Mouse (Mus musculus) cerebellum, adult 8-10 months (tissue): ENCODE results near the gene Tagln3.

Experiments used
- DNase-seq: peaks from one replicate; pipeline ENCODE4 v3.0.0; 2022

Tagln3 gene

DNA sequence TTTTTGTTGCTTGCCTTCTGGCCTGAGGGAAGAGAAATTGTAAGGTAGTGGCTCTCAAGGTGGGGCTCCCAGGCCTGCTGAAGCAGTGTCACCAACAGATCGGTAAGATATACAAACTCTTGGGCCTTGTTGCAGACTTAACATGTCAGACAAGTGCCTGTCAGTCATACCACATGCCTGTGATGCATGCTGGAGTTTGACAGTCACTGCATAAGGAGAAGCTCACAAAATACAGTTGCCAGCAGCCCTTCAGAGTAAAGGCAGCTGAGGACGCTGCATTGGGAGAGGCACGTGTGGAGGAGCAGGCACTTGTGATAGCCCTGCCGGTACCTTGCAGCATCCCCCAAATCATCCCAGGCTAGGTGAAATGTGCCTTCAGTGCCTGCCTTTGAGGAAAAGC is 6.1 kb downstream of the Tagln3 start:
- no peak for DNase-seq

- DNase-seq = no peak
These were observed 9.8 kb downstream of the Tagln3 start for GRCm38 (mm10) chr16:45714489-45715150.

DNA sequence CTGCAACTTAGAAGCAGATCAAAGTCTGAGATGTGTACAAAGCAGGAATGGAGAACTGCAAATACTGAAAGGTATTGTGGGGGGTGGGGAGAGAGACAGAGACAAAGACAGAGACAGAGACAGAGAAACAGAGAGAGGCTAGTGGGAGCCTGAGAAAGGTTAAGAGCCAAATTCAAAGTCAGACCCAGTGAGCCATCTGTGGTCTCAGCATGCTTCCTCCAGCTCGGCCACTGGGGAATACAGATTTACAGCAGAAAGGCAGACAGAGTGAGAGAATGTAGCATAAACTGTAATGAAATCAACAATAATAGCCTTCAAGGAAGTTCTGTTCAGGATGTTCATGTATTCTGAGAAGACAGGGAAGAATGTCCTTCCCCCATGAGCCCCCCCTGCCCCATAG is 10.5 kb downstream of the Tagln3 start:
- DNase-seq = no peak

DNA sequence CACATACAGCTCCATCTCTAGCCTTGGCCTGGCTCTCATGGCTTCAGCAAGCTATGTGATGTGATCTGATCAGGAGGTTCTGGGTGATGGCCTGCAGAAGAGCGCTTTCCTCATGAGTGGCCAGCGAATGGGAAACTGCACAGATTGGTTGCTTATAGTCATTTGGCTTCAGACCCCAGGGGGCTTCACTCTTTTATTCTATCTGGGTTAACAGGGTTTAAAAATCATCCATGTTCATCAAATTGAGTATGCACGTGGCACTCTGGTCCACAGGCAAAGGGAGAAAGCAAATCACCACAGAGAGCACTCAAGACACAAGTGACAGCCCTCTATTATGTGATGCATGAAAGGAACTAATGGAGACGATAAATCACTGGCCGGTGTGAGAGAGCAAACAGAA is 11.1 kb downstream of the Tagln3 start:
- no peak for DNase-seq

DNA sequence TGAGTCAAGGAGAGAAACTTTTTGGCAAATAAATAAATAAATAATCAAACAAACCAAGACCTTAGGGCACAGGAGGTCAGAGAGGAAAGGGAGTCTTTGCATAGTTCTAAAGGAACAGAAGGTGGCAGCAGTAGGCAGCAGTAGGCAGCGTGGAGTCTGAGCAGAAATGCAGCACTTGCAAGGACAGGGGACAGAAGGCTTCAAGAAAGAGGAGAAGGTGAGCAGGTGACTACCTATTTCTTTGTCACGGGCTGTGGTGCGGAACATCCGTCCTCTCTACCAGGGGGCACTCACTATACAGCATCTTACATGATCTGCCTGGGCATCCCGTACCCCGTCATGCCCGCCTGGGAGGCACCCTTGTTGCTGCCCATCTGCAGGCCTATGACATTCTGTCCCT is 13.1 kb downstream of the Tagln3 start:
- no peak for DNase-seq

DNA sequence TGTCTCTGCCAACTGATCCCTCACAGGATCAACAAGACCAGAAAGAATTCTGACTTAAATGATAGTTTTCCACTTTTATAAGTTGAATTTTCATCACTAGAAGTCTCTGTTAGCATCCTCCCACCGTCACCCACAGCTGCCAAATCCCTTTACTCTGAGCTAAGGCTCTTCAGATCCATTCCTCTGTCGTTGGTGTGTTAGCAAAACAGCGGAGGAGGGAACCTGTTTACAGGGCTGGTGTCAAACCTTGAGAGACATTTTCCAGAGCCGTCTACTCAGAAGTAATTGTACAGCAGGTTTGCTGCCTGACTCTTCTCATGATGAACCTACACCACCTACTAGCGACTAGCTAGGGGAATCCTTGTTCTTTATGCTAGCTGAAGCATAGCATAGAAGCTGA is 25.1 kb downstream of the Tagln3 start:
- DNase-seq = no peak

- DNase-seq = no peak
These were observed 26.4 kb downstream of the Tagln3 start for GRCm38 (mm10) chr16:45697996-45698395.

DNA sequence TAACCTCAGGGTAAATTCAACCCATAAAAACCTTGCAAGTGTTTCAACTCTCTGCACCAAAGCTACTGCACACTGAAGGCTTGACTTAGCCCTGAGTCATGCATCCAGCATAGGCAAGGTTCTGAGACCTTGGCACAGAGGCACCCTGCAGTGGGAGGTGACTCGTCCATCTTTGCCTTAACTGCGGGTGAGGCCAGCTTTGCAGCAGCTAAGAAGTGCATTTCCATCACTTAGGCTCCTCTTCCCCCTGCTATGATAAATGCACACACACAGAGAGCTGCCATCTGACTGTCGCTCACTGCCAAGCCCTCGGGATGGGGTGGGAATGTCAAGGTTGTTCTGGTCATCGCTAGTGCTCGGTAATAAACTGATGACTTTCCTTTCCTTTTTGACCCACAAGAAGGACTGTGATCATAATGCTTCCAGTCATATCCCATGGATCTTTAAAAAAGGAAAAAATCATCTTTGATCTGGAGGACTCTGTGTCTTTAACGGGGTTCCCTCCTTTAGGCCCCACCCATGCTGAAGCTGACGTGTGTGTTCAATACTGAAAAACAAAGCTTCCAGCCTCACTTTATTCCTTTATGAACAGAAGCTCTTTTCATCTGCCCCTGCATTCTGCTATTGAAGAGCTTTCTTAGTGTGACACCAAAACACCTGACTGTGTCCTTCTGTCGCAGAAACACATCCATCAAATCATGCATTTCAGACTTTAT is 28.8 kb downstream of the Tagln3 start:
- DNase-seq = peak; percentile 42

- no peak for DNase-seq
These were observed 30.9 kb downstream of the Tagln3 start, which contains the start of gene Tmprss7 for GRCm38 (mm10) chr16:45693558-45693957. Gene Tmprss7, minus strand, starts transcription at chr16:45693658.

GRCm38 (mm10) chr16:45692851-45693250 is 31.6 kb downstream of the Tagln3 start:
- DNase-seq = no peak

GRCm38 (mm10) chr16:45690178-45690577 is 34.2 kb downstream of the Tagln3 start:
- DNase-seq = no peak

DNA sequence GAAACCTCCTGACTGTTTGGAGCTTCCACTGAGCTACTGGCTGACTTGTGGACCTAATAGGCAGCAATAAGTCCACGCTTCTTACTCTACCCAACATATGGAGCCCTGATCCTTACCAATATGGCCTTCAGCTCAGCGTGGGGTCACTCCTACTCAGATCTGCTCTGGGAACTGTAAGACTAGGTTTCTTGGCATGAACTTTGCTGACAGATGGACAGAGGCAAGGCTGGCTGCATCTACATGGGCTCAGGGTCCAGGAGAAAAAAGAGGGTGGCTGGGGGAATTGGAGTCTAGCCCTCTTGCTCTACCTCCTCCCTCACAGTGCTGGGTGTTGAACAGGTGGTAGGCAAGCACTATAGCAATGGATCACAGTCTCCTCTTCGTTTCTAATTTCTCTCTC is 37.6 kb downstream of the Tagln3 start:
- DNase-seq = peak; percentile 73

DNA sequence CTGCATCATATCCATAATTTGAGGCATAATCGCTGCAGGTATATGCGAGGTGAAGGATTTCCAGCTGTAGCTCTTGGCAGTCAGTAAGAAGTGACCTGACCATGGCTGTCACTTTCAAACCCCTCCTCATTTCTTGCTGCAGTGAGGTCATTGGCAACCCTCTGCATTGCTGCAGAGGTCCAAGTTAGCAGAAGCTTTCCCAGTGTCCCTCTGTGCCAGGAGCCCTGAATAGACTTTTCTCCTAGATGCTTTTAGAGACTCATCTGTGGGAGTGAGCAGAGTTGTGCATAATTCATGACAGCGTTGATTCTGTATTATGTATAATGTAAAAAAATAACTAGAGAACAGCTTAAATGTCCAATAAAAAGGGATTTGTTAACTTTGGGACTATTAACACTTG is 39.1 kb downstream of the Tagln3 start:
- no peak for DNase-seq

DNA sequence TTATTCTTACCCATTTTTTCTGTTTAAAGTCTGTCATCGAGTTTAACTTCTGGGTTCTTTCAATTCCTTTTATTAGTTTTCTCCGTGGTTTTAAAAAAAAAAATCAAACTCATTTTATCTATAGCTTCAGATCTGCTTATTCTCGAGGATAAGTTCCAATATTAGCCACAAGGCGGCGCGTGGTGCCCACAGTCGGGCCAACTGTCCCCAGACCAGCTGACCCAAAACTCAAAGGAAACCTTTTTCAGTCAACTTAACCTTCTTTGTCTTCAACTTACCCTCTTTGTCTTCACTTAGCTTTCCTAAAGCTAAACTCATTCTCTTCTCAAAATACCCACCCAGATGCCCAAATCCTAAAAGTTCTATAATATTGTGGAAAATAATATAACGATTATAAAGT is 39.6 kb downstream of the Tagln3 start:
- DNase-seq = peak; percentile 87

DNA sequence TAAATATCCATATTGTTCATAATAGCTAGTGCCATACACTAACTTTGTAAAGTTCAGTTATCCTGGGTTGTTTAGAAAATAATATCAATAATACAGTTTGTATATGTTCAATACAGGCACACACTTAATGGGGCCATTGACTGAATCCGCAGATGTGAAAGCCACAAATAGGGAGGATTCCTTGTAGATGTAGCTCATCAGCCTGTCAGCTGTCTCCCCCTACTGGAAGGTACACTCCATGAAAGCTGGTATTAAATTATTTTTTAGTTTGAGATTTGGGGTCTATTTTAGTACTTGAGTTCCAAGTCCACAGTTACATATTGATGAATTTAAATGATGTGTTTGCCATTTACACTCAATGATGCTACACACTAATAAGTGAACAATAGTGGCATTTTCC is 47.9 kb downstream of the Tagln3 start:
- no peak for DNase-seq

DNA sequence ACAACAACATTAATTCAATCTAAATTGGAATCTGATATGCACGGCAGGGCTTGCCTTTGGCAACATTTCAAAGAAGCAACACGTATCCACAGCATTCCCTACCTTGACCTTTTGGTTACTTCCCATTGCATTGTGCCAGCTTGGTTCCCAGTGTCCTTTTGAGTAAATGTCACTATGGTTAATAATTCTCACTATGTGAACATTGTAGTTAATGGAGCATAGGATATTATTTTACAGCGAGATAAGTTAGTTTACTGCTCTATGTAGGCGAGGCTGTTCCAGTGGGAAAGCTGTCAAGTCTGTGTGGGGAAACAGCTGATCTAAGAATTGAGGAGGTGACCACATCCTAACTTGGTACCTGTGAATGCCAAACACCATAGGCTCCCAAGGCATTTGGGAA is 54.4 kb downstream of the Tagln3 start:
- DNase-seq = no peak

DNA sequence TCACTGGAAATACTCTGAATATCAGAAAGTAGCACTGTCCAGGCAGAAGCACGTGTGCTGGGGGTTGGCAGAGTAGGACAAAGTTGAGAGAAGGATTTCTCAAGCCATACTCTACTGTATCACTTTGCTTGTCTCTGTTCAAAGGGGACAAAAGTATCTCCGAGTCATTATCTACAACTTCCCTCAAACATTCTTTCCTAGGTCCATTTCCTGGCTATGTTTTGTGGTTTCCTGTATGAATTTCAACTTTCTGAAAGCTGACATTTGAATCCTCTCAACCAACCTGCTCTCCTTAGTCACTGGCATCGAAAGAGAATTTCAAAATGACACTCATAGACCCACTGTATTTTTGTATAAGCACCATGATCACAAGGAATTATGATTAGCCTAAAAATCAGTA is 56.2 kb downstream of the Tagln3 start:
- no peak for DNase-seq

DNA sequence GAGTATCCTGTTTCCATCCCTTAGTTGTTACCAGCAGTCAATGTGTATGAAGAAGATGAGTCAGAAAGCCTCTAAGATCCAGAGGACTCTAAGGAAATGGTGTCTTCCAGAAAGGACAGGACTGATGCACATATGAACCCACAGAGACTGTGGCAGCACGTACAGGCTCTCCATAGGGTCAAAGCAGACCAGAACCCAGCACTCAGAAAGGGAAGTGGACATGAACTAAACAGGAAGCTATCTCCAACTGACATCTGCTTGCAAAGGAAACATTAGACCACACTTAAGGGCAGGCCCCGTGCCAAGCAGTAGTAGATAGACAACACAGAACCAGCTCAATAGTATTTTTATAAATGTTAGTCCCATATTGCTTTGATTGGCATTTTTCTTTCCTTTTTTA is 58.3 kb downstream of the Tagln3 start:
- DNase-seq = no peak

DNA sequence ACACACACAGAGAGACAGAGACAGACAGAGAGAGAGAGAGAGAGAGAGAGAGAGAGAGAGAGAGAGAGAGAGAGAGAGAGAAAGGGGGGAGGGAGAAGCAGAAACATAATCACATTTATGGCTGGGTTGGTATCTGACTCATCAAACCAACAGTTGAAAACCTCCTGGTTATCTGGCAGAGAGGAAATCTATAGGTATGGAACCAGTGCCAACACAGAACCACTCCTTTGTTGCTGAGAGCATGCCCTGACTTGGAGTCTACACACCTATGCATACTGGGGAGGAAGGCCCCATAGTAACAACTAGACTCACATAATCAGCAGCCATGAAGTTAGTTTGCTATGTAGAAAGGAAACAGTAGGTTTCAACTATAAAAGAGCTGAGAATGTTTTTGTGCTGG is 62.0 kb downstream of the Tagln3 start:
- no peak for DNase-seq
